Mouse (Mus musculus) leukemia stem cell, adult 10-12 weeks (primary cell): ENCODE data around the gene Olfr870. TPM values are rescaled to one million over a fixed set of nuclear protein-coding genes. Genes with fewer than 3 reads are reported as not detected.

Experiments used
- polyA plus RNA-seq: library from polyadenylated mRNA; stranded (reverse); fragments of >175 nt; gene quantifications from 2 replicates; pipeline ENCODE4 v1.2.3, GENCODE M21; 2012; ENCODE audit warnings: low replicate concordance

Olfr870 gene
- polyA plus RNA-seq: not detected in 2 replicates

GRCm38 (mm10) chr9:20173957-20174356 is at the start of gene Olfr870:
Gene Olfr870, minus strand, starts transcription at chr9:20174057.

GRCm38 (mm10) chr9:20211907-20212306 is 38.0 kb upstream of the Olfr870 start, which contains the start of gene Olfr871:
Gene Olfr871, plus strand, starts transcription at chr9:20212207.

GRCm38 (mm10) chr9:20128709-20129108 is 45.1 kb downstream of the Olfr870 start, which contains the start of gene Olfr869:
Gene Olfr869, plus strand, starts transcription at chr9:20129009.

Other genes with a start within 250 kb of the Olfr870 start
- gene Olfr866, start 146.0 kb downstream of the Olfr870 start, polyA plus RNA-seq: not detected in 2 replicates
- gene Olfr867, start 116.5 kb downstream of the Olfr870 start, polyA plus RNA-seq: not detected in 2 replicates
- not detected in 2 replicates for gene Olfr868, start 75.4 kb downstream of the Olfr870 start, polyA plus RNA-seq
- gene Olfr869, start 45.0 kb downstream of the Olfr870 start, polyA plus RNA-seq: not detected in 2 replicates
- not detected in 2 replicates for gene Olfr871, start 38.1 kb upstream of the Olfr870 start, polyA plus RNA-seq
- gene Olfr872, start 63.1 kb upstream of the Olfr870 start, polyA plus RNA-seq: not detected in 2 replicates
- gene Olfr39, start 108.3 kb upstream of the Olfr870 start, polyA plus RNA-seq: not detected in 2 replicates
- gene Olfr873, start 124.5 kb upstream of the Olfr870 start, polyA plus RNA-seq: 0.03 TPM in 1 of 2 replicates, not detected in the other
- gene Olfr18, start 162.0 kb upstream of the Olfr870 start, polyA plus RNA-seq: not detected in 2 replicates
- 0.24 and 0.43 TPM in 2 replicates for gene Zfp560, start 211.1 kb upstream of the Olfr870 start, polyA plus RNA-seq